In the genomic region with DNA sequence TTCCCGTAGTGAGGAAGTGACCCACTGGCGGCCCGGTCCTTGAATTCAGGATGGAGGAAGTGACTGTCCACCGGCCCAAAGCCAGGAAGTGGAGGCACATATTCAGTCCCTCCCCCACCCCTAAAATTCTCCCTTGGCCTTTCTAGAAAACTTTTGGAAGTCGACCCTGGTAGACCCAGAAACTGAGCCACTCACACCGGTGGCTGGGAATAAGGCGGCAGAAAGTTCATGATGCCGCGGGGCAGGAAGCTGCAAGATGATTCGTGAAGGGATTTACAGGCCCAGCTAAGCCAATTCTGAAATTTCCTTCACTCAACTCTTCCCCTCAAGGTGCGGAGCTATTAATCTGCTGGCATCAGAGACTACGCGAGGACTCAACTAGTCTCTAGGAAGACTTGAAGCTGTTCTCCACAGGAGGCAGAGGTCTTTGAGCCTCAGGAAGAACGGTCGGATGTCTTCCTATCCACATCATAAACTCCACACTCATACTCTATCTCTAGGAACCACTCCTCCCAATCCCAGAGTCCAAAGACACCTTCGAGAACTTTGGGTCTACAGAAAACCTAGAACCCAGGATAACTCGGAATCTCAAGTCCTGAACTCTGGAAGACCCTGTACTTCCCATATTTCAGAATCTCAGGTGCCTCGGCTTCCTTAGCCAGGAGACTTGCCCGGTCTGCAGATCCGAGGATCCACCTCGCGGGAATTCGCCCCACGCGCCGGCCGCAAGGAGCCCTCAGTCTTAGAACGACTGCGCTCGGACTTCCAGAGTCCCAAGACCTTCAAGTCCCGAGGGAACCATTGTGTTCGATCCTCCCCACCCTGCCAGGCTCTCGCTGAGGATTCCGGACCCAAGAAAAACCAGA, we compare ENCODE assay signal across 8 mouse cellular contexts. TPM values are rescaled to one million over a fixed set of nuclear protein-coding genes. Genes with fewer than 3 reads are reported as not detected.
DNase-seq lines count a peak whose midpoint lies in the region; ATAC-seq lines count a peak whose summit lies in the region.

No protein-coding gene starts in this region.

- peak overlapping the region; percentile 83 for H3K4me2 ChIP-seq in heart, embryonic 14.5 days (ENCODE audit: low read length)
- H3K4me2 ChIP-seq in midbrain, embryonic 13.5 days (replicated peaks), result peak overlapping the region; percentile 63

- no peak for ATAC-seq in heart, embryonic 14.5 days (ENCODE audit: insufficient number of reproducible peaks, insufficient read depth, low FRiP score, low read depth)
- no peak for ATAC-seq in midbrain, embryonic 13.5 days

- peak overlapping the region; percentile 75 for H3K9ac ChIP-seq in heart, embryonic 14.5 days (ENCODE audit: low read length)
- peak overlapping the region; percentile 76 for H3K9ac ChIP-seq in midbrain, embryonic 13.5 days (replicated peaks)

- DNase-seq in gastrocnemius, postnatal 14 days, result peak; percentile 24
- DNase-seq in gastrocnemius, postnatal 36 days, result no peak
- DNase-seq in embryo, embryonic 10.5 days (ENCODE audit: low spot score), result peak; percentile 55
- DNase-seq in limb, embryonic 10.5 days (ENCODE audit: low spot score), result peak; percentile 42
- DNase-seq in testis, postnatal 10 days (ENCODE audit: low spot score), result no peak
- DNase-seq in right cerebral cortex, adult 18-20 months, result no peak

- intact Hi-C loops in gastrocnemius, postnatal 14 days (cut with DNase I; ENCODE audit: low total_unique reads), result no loop called here
- intact Hi-C loops in gastrocnemius, postnatal 36 days (cut with DNase I), result loop anchor here (2.0 kb wide), 1 partner anchor 60 kb away; no protein-coding TSS in a partner anchor

- H3K27ac ChIP-seq in heart, embryonic 14.5 days (replicated peaks in 1 of 2; ENCODE audit: control insufficient read depth in 1 of 2, insufficient read depth in 1 of 2, low read depth in 2 of 2, low read length in 2 of 2), result peak overlapping the region; percentile 53
- peak overlapping the region; percentile 88 for H3K27ac ChIP-seq in limb, embryonic 10.5 days
- H3K27ac ChIP-seq in midbrain, embryonic 13.5 days, result peak overlapping the region; percentile 56; the same call in 1 of the 2 replicates

- H3K9me3 ChIP-seq in heart, embryonic 14.5 days (ENCODE audit: control insufficient read depth, low read length), result no peaks in the 10 kb centered on the region
- no peaks in the 10 kb centered on the region for H3K9me3 ChIP-seq in limb, embryonic 10.5 days (replicated peaks)
- H3K9me3 ChIP-seq in midbrain, embryonic 13.5 days, result no peaks in the 10 kb centered on the region

- no peaks in the 10 kb centered on the region for H3K27me3 ChIP-seq in heart, embryonic 14.5 days (ENCODE audit: control insufficient read depth, insufficient read depth, low read length)
- H3K27me3 ChIP-seq in limb, embryonic 10.5 days (ENCODE audit: low read depth, poor library complexity, severe bottlenecking), result peaks cover 8% of the 10 kb centered on the region; the same call in 1 of the 2 replicates
- no peaks in the 10 kb centered on the region for H3K27me3 ChIP-seq in midbrain, embryonic 13.5 days

- WGBS in heart, embryonic 14.5 days, result 5% methylated on average over 34 of the region's 34 CpGs
- 6% methylated on average over 34 of the region's 34 CpGs for WGBS in limb, embryonic 10.5 days
- WGBS in midbrain, embryonic 13.5 days, result 8% methylated on average over 34 of the region's 34 CpGs

- peaks cover 2 to 12% of the 10 kb centered on the region in 2 experiments for H3K4me1 ChIP-seq in heart, embryonic 14.5 days (ENCODE audit: control insufficient read depth in 2 of 2, insufficient read depth in 2 of 2, low read length in 2 of 2)
- peaks cover 13% of the 10 kb centered on the region for H3K4me1 ChIP-seq in limb, embryonic 10.5 days
- peaks cover 15% of the 10 kb centered on the region for H3K4me1 ChIP-seq in midbrain, embryonic 13.5 days (replicated peaks)

- no peaks in the 10 kb centered on the region; the same call in 1 of the 2 replicates for H3K36me3 ChIP-seq in heart, embryonic 14.5 days (ENCODE audit: control insufficient read depth, insufficient read depth, low read length)
- no peaks in the 10 kb centered on the region for H3K36me3 ChIP-seq in limb, embryonic 10.5 days
- H3K36me3 ChIP-seq in midbrain, embryonic 13.5 days, result no peaks in the 10 kb centered on the region

- H3K4me3 ChIP-seq in heart, embryonic 14.5 days (ENCODE audit: control insufficient read depth in 1 of 2, insufficient read depth in 1 of 2, low read depth in 1 of 2, low read length in 2 of 2), result peak overlapping the region; percentile 54 to 86
- peak overlapping the region; percentile 89 for H3K4me3 ChIP-seq in limb, embryonic 10.5 days
- H3K4me3 ChIP-seq in midbrain, embryonic 13.5 days (replicated peaks), result peak overlapping the region; percentile 68

RNA-seq across cellular contexts. Expression of gene Limk2, which starts 0.6 kb away (rescaled TPM):
- 10 to 100 TPM; 13.2 to 13.6 TPM for total RNA-seq in gastrocnemius, postnatal 14 days (2021)
- total RNA-seq in gastrocnemius, postnatal 36 days (2021), result 10 to 100 TPM in 1 of 2 experiments, 1 to 10 TPM in 1; 9.8 to 11.9 TPM
- polyA plus RNA-seq in heart, embryonic 14.5 days (2014; fragmentation: Nextera tagmentation; extraction: Ambion mirVana), result 58.1 and 60.3 TPM in 2 replicates
- polyA plus RNA-seq in limb, embryonic 10.5 days (2016; fragmentation: Nextera tagmentation; extraction: Ambion mirVana), result 45.2 and 54.6 TPM in 2 replicates
- 134 and 138 TPM in 2 replicates for polyA plus RNA-seq in midbrain, embryonic 13.5 days (2015; fragmentation: Nextera tagmentation; extraction: Ambion mirVana)

RNA-seq across cellular contexts. Expression of gene Rnf185, which starts 43.8 kb away (rescaled TPM):
- 10 to 100 TPM; 16.5 to 17.2 TPM for total RNA-seq in gastrocnemius, postnatal 14 days (2021)
- 10 to 100 TPM; 15.1 to 16.1 TPM for total RNA-seq in gastrocnemius, postnatal 36 days (2021)
- 31.3 and 32.5 TPM in 2 replicates for polyA plus RNA-seq in heart, embryonic 14.5 days (2014; fragmentation: Nextera tagmentation; extraction: Ambion mirVana)
- polyA plus RNA-seq in limb, embryonic 10.5 days (2016; fragmentation: Nextera tagmentation; extraction: Ambion mirVana), result 37.7 and 47.1 TPM in 2 replicates
- 46.6 and 49.3 TPM in 2 replicates for polyA plus RNA-seq in midbrain, embryonic 13.5 days (2015; fragmentation: Nextera tagmentation; extraction: Ambion mirVana)

Comparison
In these comparisons a context has a peak if more than half of its experiments do, and no peak if none do; other contexts are left out.
1. DNase-seq: peak in gastrocnemius, postnatal 14 days (single experiment), embryo, embryonic 10.5 days (single experiment) and limb, embryonic 10.5 days (single experiment); none in gastrocnemius, postnatal 36 days (0 of 2), testis, postnatal 10 days (single experiment) and right cerebral cortex, adult 18-20 months (single experiment).
2. Peak in every context shown above with its lines, with median percentiles within 50 percentile points of each other: H3K27ac ChIP-seq and H3K4me3 ChIP-seq.